Mouse (Mus musculus) liver, embryonic 13.5 days (tissue): ENCODE measurements around the gene Nhlrc2. TPM values are rescaled to one million over a fixed set of nuclear protein-coding genes. Genes with fewer than 3 reads are reported as not detected.

Experiments used
- ATAC-seq: fragments of 200-750 bp; cut with Nextera tagmentation; 2 replicates; pipeline ENCODE4 v1.8.0; 2017; ENCODE audit warnings: low read depth, mild to moderate bottlenecking, moderate number of reproducible peaks, moderate library complexity
- DNase-seq: peaks from one replicate; pipeline ENCODE4 v3.0.0; 2022
- H3K27ac ChIP-seq: fragments of 300-500 bp; sonication (generic); 2 replicates; pipeline ENCODE4 v1.5.1; 2015; ENCODE audit warnings: moderate library complexity, mild to moderate bottlenecking, inconsistent platforms
- H3K27me3 ChIP-seq: fragments of 300-500 bp; sonication (generic); 2 replicates; pipeline ENCODE4 v1.6.1; 2015; ENCODE audit warnings: mild to moderate bottlenecking, inconsistent platforms
- H3K36me3 ChIP-seq: fragments of 300-500 bp; sonication (generic); 2 replicates; pipeline ENCODE4 v1.6.1; 2015; ENCODE audit warnings: mild to moderate bottlenecking, inconsistent platforms
- H3K4me1 ChIP-seq: fragments of 300-500 bp; sonication (generic); replicated peaks from 2 replicates; pipeline ENCODE4 v1.6.1; 2015; ENCODE audit warnings: inconsistent platforms
- H3K4me2 ChIP-seq: fragments of 300-500 bp; sonication (generic); 2 replicates; pipeline ENCODE4 v1.6.1; 2015; ENCODE audit warnings: inconsistent platforms, mild to moderate bottlenecking, moderate library complexity
- H3K4me3 ChIP-seq: fragments of 300-500 bp; sonication (generic); replicated peaks from 2 replicates; pipeline ENCODE4 v1.5.1; 2015; ENCODE audit warnings: mild to moderate bottlenecking, inconsistent platforms
- H3K9ac ChIP-seq: fragments of 300-500 bp; sonication (generic); 2 replicates; pipeline ENCODE4 v1.6.1; 2015; ENCODE audit warnings: mild to moderate bottlenecking, inconsistent platforms
- H3K9me3 ChIP-seq: fragments of 300-500 bp; sonication (generic); replicated peaks from 2 replicates; pipeline ENCODE4 v1.6.1; 2016; ENCODE audit warnings: inconsistent platforms
- WGBS: fragments of 180-500 bp; shearing (Covaris S2); methylation state at CpG from one replicate; pipeline ENCODE4 v1.1.7; 2015; ENCODE audit not compliant: insufficient replicate concordance; 5-methylcytosine and 5-hydroxymethylcytosine counted together
- polyA plus RNA-seq: library from polyadenylated mRNA; unstranded; fragments of >200 nt; fragmentation: Nextera tagmentation; extraction: Ambion mirVana; gene quantifications from 2 replicates; pipeline ENCODE4 v1.2.1, GENCODE M21; 2015

Nhlrc2 gene
- polyA plus RNA-seq, 1 experiment from 2014 or later: 7.7 TPM

GRCm38 (mm10) chr19:56535765-56536164 is 12.3 kb upstream of the Nhlrc2 start:
- Histone ChIP-seq H3K27ac (no peak overlapping the region), H3K27me3 (no peaks in the 10 kb centered on the region), H3K4me2 (no peak overlapping the region), H3K9ac (no peak overlapping the region), H3K9me3 (no peaks in the 10 kb centered on the region), H3K4me3 (no peak overlapping the region), H3K4me1 (peaks cover 8% of the 10 kb centered on the region), H3K36me3 (peaks cover 68% of the 10 kb centered on the region)
- ATAC-seq (0 out of 2 replicates have a peak, but pooled peaks have one; percentile 12), DNase-seq (no peak)
- WGBS: 87% methylated on average over 9 of the region's 9 CpGs

GRCm38 (mm10) chr19:56543320-56543719 is 4.7 kb upstream of the Nhlrc2 start:
- 34% methylated on average over 12 of the region's 12 CpGs for WGBS
- peak; percentile 75 for ATAC-seq
- peaks cover 53% of the 10 kb centered on the region for H3K36me3 ChIP-seq

GRCm38 (mm10) chr19:56544681-56545388 is 3.2 kb upstream of the Nhlrc2 start:
- ATAC-seq: no peak
- Histone ChIP-seq H3K27me3 (no peaks in the 10 kb centered on the region), H3K36me3 (peaks cover 45% of the 10 kb centered on the region), H3K9me3 (no peaks in the 10 kb centered on the region), H3K4me1 (peaks cover 51% of the 10 kb centered on the region), H3K4me3 (no peak overlapping the region), H3K4me2 (peak overlapping the region; percentile 47), H3K9ac (0 out of 2 replicates have a peak overlapping the region, but pooled peaks have one; percentile 53), H3K27ac (no peak overlapping the region)
- no peak for DNase-seq
- WGBS: 85% methylated on average over 13 of the region's 13 CpGs

More at GRCm38 (mm10) chr19:56543320-56543719, 4.7 kb upstream of the Nhlrc2 start:
- peak overlapping the region; percentile 53; the same call in 1 of the 2 replicates for H3K9ac ChIP-seq
- peak overlapping the region; percentile 47 for H3K4me2 ChIP-seq
- no peaks in the 10 kb centered on the region for H3K9me3 ChIP-seq
- DNase-seq: peak; percentile 41
- H3K27ac ChIP-seq: peak overlapping the region; percentile 58
- H3K27me3 ChIP-seq: no peaks in the 10 kb centered on the region
- H3K4me1 ChIP-seq: peaks cover 42% of the 10 kb centered on the region
- peak overlapping the region; percentile 30 for H3K4me3 ChIP-seq

GRCm38 (mm10) chr19:56546031-56546430 is 2.0 kb upstream of the Nhlrc2 start:
- Histone ChIP-seq H3K4me1 (peaks cover 60% of the 10 kb centered on the region), H3K9ac (no peak overlapping the region; the same call in 1 of the 2 replicates), H3K9me3 (no peaks in the 10 kb centered on the region), H3K4me3 (peak overlapping the region; percentile 31; the same call in 1 of the 2 replicates), H3K27ac (no peak overlapping the region), H3K36me3 (peaks cover 37% of the 10 kb centered on the region), H3K4me2 (peak overlapping the region; percentile 85), H3K27me3 (no peaks in the 10 kb centered on the region)
- DNase-seq (no peak), ATAC-seq (no peak)

GRCm38 (mm10) chr19:56547456-56548229 is 418 bp upstream of the Nhlrc2 start, which contains the start of gene Dclre1a:
Gene Dclre1a (minus strand): TSS chr19:56548222.
- Histone ChIP-seq H3K27me3 (no peaks in the 10 kb centered on the region), H3K4me1 (peaks cover 57% of the 10 kb centered on the region), H3K9ac (peak within 1 kb of the TSS; percentile 97), H3K9me3 (no peaks in the 10 kb centered on the region), H3K4me3 (peak within 1 kb of the TSS; percentile 97), H3K27ac (peak within 1 kb of the TSS; percentile 96), H3K4me2 (peak within 1 kb of the TSS; percentile 85), H3K36me3 (peaks cover 36% of the 10 kb centered on the region)
- 5% methylated on average over 20 of the region's 20 CpGs for WGBS
- peak; percentile 56 for DNase-seq
- ATAC-seq: peak; percentile 35; the same call in 1 of the 2 replicates

GRCm38 (mm10) chr19:56549033-56549680 is 1.1 kb downstream of the Nhlrc2 start:
- Histone ChIP-seq H3K27ac (peak overlapping the region; percentile 96), H3K4me1 (peaks cover 43% of the 10 kb centered on the region), H3K36me3 (peaks cover 34% of the 10 kb centered on the region), H3K4me2 (peak overlapping the region; percentile 85), H3K9me3 (no peaks in the 10 kb centered on the region), H3K27me3 (no peaks in the 10 kb centered on the region), H3K4me3 (peak overlapping the region; percentile 97), H3K9ac (peak overlapping the region; percentile 97)
- ATAC-seq (no peak), DNase-seq (no peak)
- WGBS: 21% methylated on average over 18 of the region's 18 CpGs

- Histone ChIP-seq H3K27ac (no peak overlapping the region), H3K9ac (no peak overlapping the region), H3K27me3 (no peaks in the 10 kb centered on the region), H3K36me3 (peaks cover 41% of the 10 kb centered on the region), H3K4me1 (peaks cover 25% of the 10 kb centered on the region), H3K4me3 (no peak overlapping the region), H3K9me3 (no peaks in the 10 kb centered on the region), H3K4me2 (no peak overlapping the region)
- no peak for DNase-seq
- 94% methylated on average over 3 of the region's 3 CpGs for WGBS
- ATAC-seq: no peak
These were observed 5.1 kb downstream of the Nhlrc2 start for GRCm38 (mm10) chr19:56553177-56553576.

GRCm38 (mm10) chr19:56555972-56556371 is 7.9 kb downstream of the Nhlrc2 start:
- Histone ChIP-seq H3K9ac (no peak overlapping the region), H3K4me2 (no peak overlapping the region), H3K27me3 (no peaks in the 10 kb centered on the region), H3K4me1 (peaks cover 15% of the 10 kb centered on the region), H3K36me3 (peaks cover 59% of the 10 kb centered on the region), H3K27ac (no peak overlapping the region), H3K9me3 (no peaks in the 10 kb centered on the region), H3K4me3 (no peak overlapping the region)
- 41% methylated on average over 5 of the region's 5 CpGs for WGBS
- ATAC-seq: no peak
- no peak for DNase-seq

GRCm38 (mm10) chr19:56562433-56563138 is 14.5 kb downstream of the Nhlrc2 start:
- Histone ChIP-seq H3K9ac (no peak overlapping the region), H3K4me2 (no peak overlapping the region), H3K9me3 (no peaks in the 10 kb centered on the region), H3K27me3 (no peaks in the 10 kb centered on the region), H3K4me3 (no peak overlapping the region), H3K4me1 (peaks cover 49% of the 10 kb centered on the region), H3K27ac (no peak overlapping the region), H3K36me3 (peaks cover 34% of the 10 kb centered on the region)
- DNase-seq: no peak
- WGBS: 77% methylated on average over 9 of the region's 9 CpGs
- ATAC-seq: peak; percentile 68

- Histone ChIP-seq H3K36me3 (peaks cover 27% of the 10 kb centered on the region), H3K4me2 (no peak overlapping the region), H3K4me3 (no peak overlapping the region), H3K27ac (no peak overlapping the region), H3K9me3 (no peaks in the 10 kb centered on the region), H3K27me3 (no peaks in the 10 kb centered on the region), H3K9ac (no peak overlapping the region), H3K4me1 (peaks cover 47% of the 10 kb centered on the region)
- ATAC-seq (no peak), DNase-seq (no peak)
- 69% methylated on average over 3 of the region's 3 CpGs for WGBS
These were observed 15.4 kb downstream of the Nhlrc2 start for GRCm38 (mm10) chr19:56563469-56563868.
